Mouse (Mus musculus): ENCODE data around the gene Ror1.

DNA sequence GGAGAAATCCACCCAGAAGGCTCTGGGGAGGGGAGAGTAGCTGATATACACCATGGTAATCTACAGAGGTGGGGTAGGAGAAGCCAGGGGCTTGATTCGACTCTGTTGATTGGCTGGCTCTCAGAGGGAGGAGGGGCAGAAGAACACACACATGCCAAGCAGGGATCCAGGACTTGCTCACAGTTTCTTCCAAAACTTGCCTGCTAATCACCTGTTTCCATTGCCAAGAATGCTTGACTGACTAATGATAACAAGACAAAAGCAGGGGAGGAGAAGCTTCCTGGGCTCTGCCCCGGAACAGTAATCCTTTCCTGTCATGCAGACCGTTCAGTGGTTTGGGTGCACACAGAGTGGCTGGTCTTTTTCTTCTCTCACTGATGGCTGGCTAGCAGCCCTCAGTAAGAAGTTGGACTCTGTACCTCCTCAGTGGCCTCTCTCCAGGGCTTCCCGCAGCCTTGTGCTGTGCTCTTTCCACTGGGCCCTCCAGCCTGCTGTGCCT is 92.7 kb downstream of the Ror1 start:
- no peak for TF ChIP-seq CTCF (IDR thresholded peaks at IDR 0.05; ENCODE audit: low read depth)
- no peak for TF ChIP-seq EP300 (optimal IDR thresholded peaks at IDR 0.05)

Measured in stomach, postnatal 0 days (tissue).